In genomic region chr4:44003622-44004021, GRCm38 (mm10) we compare ENCODE assay signal across 1 mouse cellular context.
A peak's percentile ranks its signal among the peaks of the same experiment; 100 is the strongest.
TF ChIP-seq lines count a peak whose summit lies in the region.

No protein-coding gene starts in this region.

TF ChIP-seq in MEL, 35 proteins besides CTCF, POLR2A, EP300 and RAD21 (continued from another document):
- TF ChIP-seq ZMIZ1 (IDR thresholded peaks at IDR 0.05; ENCODE audit: low read depth, low read length) (no peak), HCFC1 (IDR thresholded peaks at IDR 0.05; ENCODE audit: low read depth, low read length) (peak; percentile 61; the same call in 1 of the 2 replicates), KAT2A (conservative IDR thresholded peaks at IDR 0.05; ENCODE audit: low read depth, low read length) (no peak), USF2 (IDR thresholded peaks at IDR 0.05; ENCODE audit: borderline replicate concordance in 1 of 2, insufficient read depth in 1 of 2, low read depth in 1 of 2, low read length in 2 of 2) (0 out of 4 replicates have a peak, but pooled peaks of 1 of the 2 experiments have one; percentile 48), TAL1 (IDR thresholded peaks at IDR 0.05; ENCODE audit: low read length) (no peak), TBP (IDR thresholded peaks at IDR 0.05; ENCODE audit: low read depth, low read length) (peak; percentile 78), CHD2 (IDR thresholded peaks at IDR 0.05; ENCODE audit: low read length) (no peak), ELF1 (IDR thresholded peaks at IDR 0.05; ENCODE audit: low read depth, low read length) (peak; percentile 54; the same call in 1 of the 2 replicates), GABPA (IDR thresholded peaks at IDR 0.05; ENCODE audit: low read depth, low read length) (no peak), MAFK (IDR thresholded peaks at IDR 0.05; ENCODE audit: borderline replicate concordance, low read depth, low read length) (no peak), SMC3 (IDR thresholded peaks at IDR 0.05; ENCODE audit: low read depth, low read length) (no peak), POLR2AphosphoS2 (IDR thresholded peaks at IDR 0.05; ENCODE audit: low read length) (no peak; the same call in 1 of the 2 replicates), ZNF384 (IDR thresholded peaks at IDR 0.05; ENCODE audit: low read depth, low read length) (no peak), CHD1 (IDR thresholded peaks at IDR 0.05; ENCODE audit: low read depth, low read length) (no peak), MYC (IDR thresholded peaks at IDR 0.05; ENCODE audit: low read depth, low read length) (no peak; the same call in 1 of the 2 replicates), ETS1 (IDR thresholded peaks at IDR 0.05; ENCODE audit: low read depth, low read length) (no peak), SIN3A (IDR thresholded peaks at IDR 0.05; ENCODE audit: low read length) (no peak), ZKSCAN1 (IDR thresholded peaks at IDR 0.05; ENCODE audit: low read depth, low read length) (no peak), ZC3H11A (IDR thresholded peaks at IDR 0.05; ENCODE audit: low read depth, low read length) (no peak), POLR2AphosphoS5 (IDR thresholded peaks at IDR 0.05; ENCODE audit: borderline replicate concordance, low read depth, low read length) (no peak)
